Mouse (Mus musculus) MEL (cell line): Measurements from ENCODE around the gene Avpr1b. TPM values are rescaled to one million over a fixed set of nuclear protein-coding genes. Genes with fewer than 3 reads are reported as not detected.

Experiments used
- DNase-seq: peaks from one replicate; pipeline ENCODE4 v3.0.0; 2011; ENCODE audit warnings: low read depth, low spot score
- H3K27ac ChIP-seq: 2 replicates; pipeline ENCODE4 v1.5.1; 2012; ENCODE audit warnings: low read depth, mild to moderate bottlenecking, control low read depth, low read length, moderate library complexity; ENCODE audit not compliant: control insufficient read depth
- H3K27me3 ChIP-seq, 2 experiments: fragments of 150-350 bp in 1 of 2; sonication (generic) in 1 of 2; 2 replicates each; pipeline ENCODE4 v1.6.1; 2012; ENCODE audit warnings: low read length in 2 of 2, mild to moderate bottlenecking in 2 of 2, improper control_type of control experiment in 1 of 2, moderate library complexity in 1 of 2; ENCODE audit not compliant: insufficient read depth in 2 of 2, control insufficient read depth in 1 of 2
- H3K36me3 ChIP-seq, 2 experiments: 2 replicates each; pipeline ENCODE4 v1.6.1; 2012 to 2014; ENCODE audit warnings: low read length in 2 of 2, improper control_type of control experiment in 1 of 2, inconsistent platforms in 1 of 2, mild to moderate bottlenecking in 1 of 2; ENCODE audit not compliant: insufficient read depth in 2 of 2, control insufficient read depth in 1 of 2
- H3K4me1 ChIP-seq, 2 experiments: fragments of 150-350 bp in 1 of 2; sonication (generic) in 1 of 2; 2 replicates each; pipeline ENCODE4 v1.6.1; 2012; ENCODE audit warnings: low read length in 2 of 2, improper control_type of control experiment in 1 of 2, mild to moderate bottlenecking in 1 of 2; ENCODE audit not compliant: insufficient read depth in 2 of 2, control insufficient read depth in 1 of 2
- H3K4me3 ChIP-seq, 2 experiments: fragments of 150-350 bp in 1 of 2; sonication (generic) in 1 of 2; 2 replicates each; pipeline ENCODE4 v1.5.1; 2012; ENCODE audit warnings: low read depth in 2 of 2, low read length in 2 of 2, mild to moderate bottlenecking in 2 of 2, moderate library complexity in 2 of 2, control low read depth in 1 of 2, improper control_type of control experiment in 1 of 2; ENCODE audit not compliant: control insufficient read depth in 1 of 2, insufficient read depth in 1 of 2
- H3K79me2 ChIP-seq: 2 replicates; pipeline ENCODE4 v1.6.1; 2012; ENCODE audit warnings: mild to moderate bottlenecking, low read length, moderate library complexity; ENCODE audit not compliant: control insufficient read depth, poor library complexity, insufficient read depth
- H3K9ac ChIP-seq: 2 replicates; pipeline ENCODE4 v1.6.1; 2012; ENCODE audit warnings: low read depth, mild to moderate bottlenecking, control low read depth, low read length, moderate library complexity; ENCODE audit not compliant: control insufficient read depth, poor library complexity, severe bottlenecking
- H3K9me3 ChIP-seq: fragments of 150-350 bp; sonication (generic); replicated peaks from 2 replicates; pipeline ENCODE4 v1.6.1; 2012; ENCODE audit warnings: mild to moderate bottlenecking, low read length, improper control_type of control experiment, moderate library complexity; ENCODE audit not compliant: insufficient read depth
- BHLHE40 ChIP-seq: IDR thresholded peaks from 2 replicates; pipeline ENCODE4 v1.6.1; 2012; ENCODE audit warnings: low read depth, mild to moderate bottlenecking, inconsistent platforms, low read length, improper control_type of control experiment, borderline replicate concordance
- CHD1 ChIP-seq: IDR thresholded peaks from 2 replicates; pipeline ENCODE4 v1.6.1; 2012; ENCODE audit warnings: low read depth, mild to moderate bottlenecking, inconsistent platforms, low read length, improper control_type of control experiment
- ELF1 ChIP-seq: IDR thresholded peaks from 2 replicates; pipeline ENCODE4 v1.6.1; 2014; ENCODE audit warnings: low read depth, mild to moderate bottlenecking, inconsistent platforms, low read length, improper control_type of control experiment, moderate library complexity
- EP300 ChIP-seq, 2 experiments: IDR thresholded peaks; 2 replicates each; pipeline ENCODE4 v1.6.1; 2011; ENCODE audit warnings: improper control_type of control experiment in 2 of 2, low read length in 2 of 2, low read depth in 1 of 2, mild to moderate bottlenecking in 1 of 2
- GABPA ChIP-seq: IDR thresholded peaks from 2 replicates; pipeline ENCODE4 v1.6.1; 2012; ENCODE audit warnings: low read depth, mild to moderate bottlenecking, inconsistent platforms, low read length, improper control_type of control experiment, moderate library complexity
- HCFC1 ChIP-seq: IDR thresholded peaks from 2 replicates; pipeline ENCODE4 v1.6.1; 2012; ENCODE audit warnings: low read depth, mild to moderate bottlenecking, inconsistent platforms, low read length, improper control_type of control experiment, moderate library complexity
- JUND ChIP-seq: IDR thresholded peaks from 2 replicates; pipeline ENCODE4 v1.6.1; 2011; ENCODE audit warnings: low read depth, mild to moderate bottlenecking, improper control_type of control experiment, low read length
- MAFK ChIP-seq: IDR thresholded peaks from 2 replicates; pipeline ENCODE4 v1.6.1; 2011; ENCODE audit warnings: low read depth, mild to moderate bottlenecking, low read length, improper control_type of control experiment, borderline replicate concordance
- MAZ ChIP-seq: IDR thresholded peaks from 2 replicates; pipeline ENCODE4 v1.6.1; 2012; ENCODE audit warnings: low read depth, mild to moderate bottlenecking, inconsistent platforms, low read length, improper control_type of control experiment
- MEF2A ChIP-seq: IDR thresholded peaks from 2 replicates; pipeline ENCODE4 v1.6.1; 2014; ENCODE audit warnings: low read depth, mild to moderate bottlenecking, inconsistent platforms, low read length, improper control_type of control experiment; ENCODE audit not compliant: poor library complexity, insufficient replicate concordance, severe bottlenecking; ENCODE audit errors: extremely low read depth
- POLR2A ChIP-seq, 2 experiments: IDR thresholded peaks; 2 replicates each; pipeline ENCODE4 v1.6.1; 2011 to 2012; ENCODE audit warnings: low read length in 2 of 2, mild to moderate bottlenecking in 2 of 2, control low read depth in 1 of 2, improper control_type of control experiment in 1 of 2, low read depth in 1 of 2, moderate library complexity in 1 of 2; ENCODE audit not compliant: control insufficient read depth in 1 of 2, insufficient read depth in 1 of 2, poor library complexity in 1 of 2
- POLR2AphosphoS2 ChIP-seq: IDR thresholded peaks from 2 replicates; pipeline ENCODE4 v1.6.1; 2011; ENCODE audit warnings: low read length, improper control_type of control experiment
- POLR2AphosphoS5 ChIP-seq: IDR thresholded peaks from 2 replicates; pipeline ENCODE4 v1.6.1; 2012; ENCODE audit warnings: low read depth, borderline replicate concordance, mild to moderate bottlenecking, inconsistent platforms, low read length, moderate library complexity, mixed read lengths
- RCOR1 ChIP-seq: IDR thresholded peaks from 2 replicates; pipeline ENCODE4 v1.6.1; 2012; ENCODE audit warnings: low read depth, mild to moderate bottlenecking, inconsistent platforms, low read length, improper control_type of control experiment
- TAL1 ChIP-seq: IDR thresholded peaks from 2 replicates; pipeline ENCODE4 v1.6.1; 2012; ENCODE audit warnings: mild to moderate bottlenecking, inconsistent platforms, low read length, moderate library complexity, mixed read lengths
- TBP ChIP-seq: IDR thresholded peaks from 2 replicates; pipeline ENCODE4 v1.8.0; 2011; ENCODE audit warnings: low read depth, low read length, improper control_type of control experiment
- TCF12 ChIP-seq: IDR thresholded peaks from 2 replicates; pipeline ENCODE4 v1.6.1; 2014; ENCODE audit warnings: low read depth, mild to moderate bottlenecking, inconsistent platforms, low read length, improper control_type of control experiment, moderate library complexity
- UBTF ChIP-seq: IDR thresholded peaks from 2 replicates; pipeline ENCODE4 v1.6.1; 2012; ENCODE audit warnings: low read depth, mild to moderate bottlenecking, inconsistent platforms, low read length, improper control_type of control experiment, moderate library complexity, borderline replicate concordance; ENCODE audit not compliant: insufficient read depth
- USF1 ChIP-seq: IDR thresholded peaks from 2 replicates; pipeline ENCODE4 v1.6.1; 2014; ENCODE audit warnings: low read depth, mild to moderate bottlenecking, inconsistent platforms, low read length, improper control_type of control experiment, moderate library complexity
- USF2 ChIP-seq, 2 experiments: IDR thresholded peaks; 2 replicates each; pipeline ENCODE4 v1.6.1; 2011 to 2012; ENCODE audit warnings: improper control_type of control experiment in 2 of 2, low read length in 2 of 2, borderline replicate concordance in 1 of 2, inconsistent platforms in 1 of 2, low read depth in 1 of 2, mild to moderate bottlenecking in 1 of 2; ENCODE audit not compliant: insufficient read depth in 1 of 2
- ZNF384 ChIP-seq: IDR thresholded peaks from 2 replicates; pipeline ENCODE4 v1.6.1; 2012; ENCODE audit warnings: low read depth, mild to moderate bottlenecking, inconsistent platforms, low read length, improper control_type of control experiment
- polyA plus RNA-seq, 2 experiments: library from polyadenylated mRNA; stranded (reverse) in 1 of 2; unstranded in 1 of 2; fragments of >175 nt in 1 of 2; fragments of >200 nt in 1 of 2; gene quantifications; 2 replicates each; pipeline versions ENCODE4 v1.2.1 to v1.2.4; 2012; ENCODE audit warnings: low replicate concordance in 2 of 2, low read depth in 1 of 2; ENCODE audit not compliant: insufficient read length in 2 of 2, insufficient read depth in 1 of 2, missing spikeins in 1 of 2
- total RNA-seq: library from RNA; depleted of rRNA; stranded (reverse); fragments of 300-350 nt; gene quantifications from 2 replicates; pipeline ENCODE4 v1.2.3, GENCODE M21; 2012

The Avpr1b gene
- total and polyA plus RNA-seq, 3 experiments: not detected

DNA sequence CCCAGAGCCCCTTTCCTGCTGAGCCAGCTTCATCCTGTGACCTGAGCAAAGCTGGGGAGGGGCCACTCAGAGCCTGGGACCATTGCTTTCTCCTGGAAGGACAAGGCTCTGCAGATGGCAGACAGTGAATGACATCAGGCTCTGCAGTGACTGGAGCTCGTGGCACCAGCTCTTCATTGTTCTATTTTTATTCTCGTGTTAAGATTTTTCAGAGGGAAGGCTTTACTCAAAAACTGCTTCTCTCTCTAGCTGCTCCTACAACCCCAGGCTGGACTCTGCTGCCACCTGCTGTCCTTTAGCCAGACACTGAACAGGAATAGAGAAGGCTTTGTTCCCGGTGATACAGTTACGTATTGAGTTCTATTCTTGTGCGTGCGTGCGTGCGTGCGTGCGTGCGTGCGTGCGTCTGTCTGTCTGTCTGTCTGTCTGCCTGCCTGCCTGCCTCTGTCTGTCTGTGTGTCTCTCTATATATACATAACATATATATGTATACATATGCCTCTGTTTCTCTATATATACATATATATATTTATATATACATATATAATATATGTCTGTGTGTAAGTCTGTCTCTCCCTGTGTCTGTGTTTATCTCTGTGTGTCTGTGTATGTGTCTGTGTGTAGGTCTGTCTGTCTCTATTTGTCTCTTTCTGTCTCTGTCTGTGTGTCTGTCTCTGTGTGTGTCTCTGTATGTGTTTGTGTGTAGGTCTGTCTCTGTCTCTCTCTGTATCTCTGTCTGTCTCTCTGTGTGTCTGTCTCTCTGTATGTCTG is 43.8 kb upstream of the Avpr1b start (continued):
- TF ChIP-seq POLR2AphosphoS5 (no peak), MAZ (peak; percentile 77; the same call in 1 of the 2 replicates), HCFC1 (peak; percentile 57; the same call in 1 of the 2 replicates)
- TF ChIP-seq, all 39 proteins: peak for 14

DNA sequence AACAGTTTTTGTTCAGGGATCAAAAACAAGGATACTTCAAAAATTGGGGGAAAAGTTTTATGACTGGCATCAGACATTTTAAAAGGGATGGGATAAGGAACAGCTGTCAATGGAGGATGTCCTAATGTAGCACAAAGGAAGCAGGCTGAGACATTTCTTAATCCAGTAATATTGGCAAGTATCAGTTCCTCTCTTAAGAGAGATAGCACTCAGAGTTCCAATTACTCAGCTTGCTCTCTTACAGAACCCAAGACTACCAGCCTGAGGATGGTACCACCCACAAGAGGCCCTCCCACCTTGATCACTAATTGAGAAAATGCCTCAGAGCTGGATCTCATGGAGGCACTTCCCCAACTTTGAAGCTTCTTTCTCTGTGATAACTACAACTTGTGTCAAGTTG is 38.5 kb upstream of the Avpr1b start:
- Histone ChIP-seq H3K4me3 (no peak overlapping the region), H3K27ac (no peak overlapping the region)

DNA sequence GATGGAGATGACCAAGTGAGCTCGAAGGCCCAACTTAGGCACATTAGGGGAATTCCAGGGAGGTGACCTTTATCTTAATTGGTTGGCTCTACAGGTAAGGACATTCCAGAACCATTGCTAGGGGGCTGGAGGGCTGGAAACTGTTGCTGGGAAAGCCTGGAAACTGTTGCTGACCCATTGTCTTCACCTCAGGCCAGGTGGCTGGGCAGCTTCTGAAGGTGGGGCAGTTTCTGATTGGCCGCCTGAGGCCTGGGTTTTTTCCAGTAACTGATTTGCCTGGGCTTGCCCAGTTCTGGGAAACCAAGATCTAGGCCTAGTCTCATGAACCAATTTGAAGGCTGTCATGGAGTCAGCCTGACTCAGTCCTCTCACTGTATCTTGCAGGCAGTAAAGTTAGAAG is 37.0 kb upstream of the Avpr1b start:
- H3K27me3 ChIP-seq: no peaks in the 10 kb centered on the region; a peak in 1 of 4 replicates
- no peak overlapping the region for H3K9ac ChIP-seq
- TF ChIP-seq JUND (no peak), ZNF384 (no peak), USF1 (no peak), POLR2AphosphoS2 (no peak)
- no peak for DNase-seq
- no peak overlapping the region for H3K4me3 ChIP-seq
- H3K9me3 ChIP-seq: no peaks in the 10 kb centered on the region
- no peak overlapping the region for H3K27ac ChIP-seq
- peaks cover 0 to 3% of the 10 kb centered on the region in 2 experiments; a peak in 2 of 4 replicates for H3K36me3 ChIP-seq
- no peaks in the 10 kb centered on the region; a peak in 2 of 4 replicates for H3K4me1 ChIP-seq
- H3K79me2 ChIP-seq: no peaks in the 10 kb centered on the region; the same call in 1 of the 2 replicates

More for the DNA sequence above, 38.5 kb upstream of the Avpr1b start:
- no peaks in the 10 kb centered on the region; a peak in 1 of 4 replicates for H3K27me3 ChIP-seq
- DNase-seq: no peak
- peaks cover 0 to 2% of the 10 kb centered on the region in 2 experiments; a peak in 1 of 4 replicates for H3K4me1 ChIP-seq
- TF ChIP-seq POLR2AphosphoS2 (no peak), ELF1 (no peak), HCFC1 (no peak), EP300 (IDR thresholded peaks at IDR 0.05; ENCODE audit: low read depth in 1 of 2, low read length in 2 of 2) (no peak), JUND (no peak), TCF12 (no peak), RCOR1 (no peak), TAL1 (no peak), USF2 (IDR thresholded peaks at IDR 0.05; ENCODE audit: borderline replicate concordance in 1 of 2, insufficient read depth in 1 of 2, low read depth in 1 of 2, low read length in 2 of 2) (no peak), MAFK (no peak), UBTF (no peak), TBP (no peak), MEF2A (no peak), GABPA (no peak), POLR2A (IDR thresholded peaks at IDR 0.05; ENCODE audit: control insufficient read depth in 1 of 2, insufficient read depth in 1 of 2, low read depth in 1 of 2, low read length in 2 of 2, poor library complexity in 1 of 2) (no peak), CHD1 (no peak), BHLHE40 (no peak)
- no peaks in the 10 kb centered on the region for H3K9me3 ChIP-seq
- peaks cover 0 to 2% of the 10 kb centered on the region in 2 experiments; a peak in 2 of 4 replicates for H3K36me3 ChIP-seq
- no peak overlapping the region for H3K9ac ChIP-seq
- H3K79me2 ChIP-seq: no peaks in the 10 kb centered on the region; the same call in 1 of the 2 replicates
